Mouse (Mus musculus) heart, postnatal 25 days (tissue): ENCODE data around the gene Elf2. TPM values are rescaled to one million over a fixed set of nuclear protein-coding genes. Genes with fewer than 3 reads are reported as not detected.
"Not testable (repeated sequence)": the region's sequence is repeated elsewhere in the genome, so short reads cannot be mapped to it uniquely, and the experiment has no call there.

ENCODE experiments used
- DNase-seq: peaks from one replicate; pipeline ENCODE4 v3.0.0; 2022; ENCODE audit warnings: low spot score
- intact Hi-C: fragments of 180-260 bp; cut with DNase I; formaldehyde crosslinking; loops from one replicate; pipeline ENCODE4 v1.15.1; 2025
- total RNA-seq, 2 experiments: library from RNA; stranded (reverse); gene quantifications; 2 replicates each; pipeline ENCODE4 v1.2.3; 2021

The Elf2 gene
- total RNA-seq, 2 experiments from 2014 or later: 55.6 to 65.7 TPM

DNA sequence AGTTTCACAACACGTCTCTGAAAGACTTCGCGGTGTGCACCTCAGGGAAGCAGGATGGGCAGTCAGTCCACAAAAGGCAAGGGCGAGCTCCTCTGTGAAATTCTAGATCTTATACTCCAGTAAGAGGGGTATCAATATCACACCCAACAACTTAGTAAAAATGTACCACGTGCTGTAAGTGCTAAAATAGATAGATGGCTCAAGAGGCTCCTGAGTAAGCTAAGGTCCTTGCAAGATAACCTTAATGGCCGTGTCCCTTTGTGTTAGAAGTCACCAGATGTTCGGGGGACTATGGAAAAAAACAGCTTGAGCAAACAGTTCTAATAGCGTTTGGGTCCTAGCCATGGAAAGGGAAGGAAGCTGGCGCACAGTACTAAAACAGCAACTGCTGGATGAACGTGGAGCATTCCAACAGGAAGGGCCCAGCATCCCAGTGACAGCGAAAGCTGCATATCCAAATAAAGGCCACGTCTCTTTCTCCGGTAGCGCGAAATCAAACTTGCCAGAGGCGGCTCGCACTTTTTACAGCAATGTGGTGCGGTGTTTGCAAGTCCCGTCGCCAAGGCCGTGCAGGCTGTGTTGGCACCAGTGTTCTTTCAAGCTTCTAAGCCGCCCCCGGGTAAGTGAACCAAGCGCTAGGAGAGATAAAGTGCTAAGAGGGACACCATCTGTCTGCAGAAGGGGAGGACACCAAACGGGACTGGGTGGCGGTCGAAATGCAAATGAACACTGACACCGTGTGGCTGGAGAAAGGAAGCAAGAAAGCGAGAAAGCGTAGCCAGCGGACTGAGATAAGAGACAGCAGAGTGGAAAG lies 24.4 kb upstream of the Elf2 start:
- DNase-seq: peak; percentile 64
- intact Hi-C loops: loop anchor here (1.0 to 10.0 kb wide), 4 partner anchors 42 to 210 kb away; partner anchors contain the start of gene Ndufc1

DNA sequence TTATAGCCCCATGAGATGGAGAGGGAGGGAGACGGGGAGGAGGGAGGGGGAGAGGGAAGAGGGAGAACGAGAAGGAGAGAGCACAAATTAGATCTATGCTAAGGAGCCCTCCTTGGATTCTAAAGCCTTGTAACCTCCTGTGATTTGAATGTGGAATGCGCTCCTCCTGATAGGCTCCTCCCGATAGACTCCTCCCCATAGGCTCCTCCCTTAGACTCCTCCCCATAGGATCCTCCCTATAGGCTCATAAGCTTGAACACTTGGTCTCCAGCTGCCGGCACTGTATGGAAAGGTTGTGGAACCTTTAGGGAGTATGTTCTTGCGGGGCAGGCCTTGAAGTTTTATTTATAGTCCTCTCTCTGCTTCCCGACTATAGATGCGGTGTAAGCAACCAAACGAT lies 20.6 kb upstream of the Elf2 start:
- DNase-seq: no peak
- intact Hi-C loops: loop anchor here (10.0 kb wide), 1 partner anchor 206 kb away; no protein-coding TSS in a partner anchor

DNA sequence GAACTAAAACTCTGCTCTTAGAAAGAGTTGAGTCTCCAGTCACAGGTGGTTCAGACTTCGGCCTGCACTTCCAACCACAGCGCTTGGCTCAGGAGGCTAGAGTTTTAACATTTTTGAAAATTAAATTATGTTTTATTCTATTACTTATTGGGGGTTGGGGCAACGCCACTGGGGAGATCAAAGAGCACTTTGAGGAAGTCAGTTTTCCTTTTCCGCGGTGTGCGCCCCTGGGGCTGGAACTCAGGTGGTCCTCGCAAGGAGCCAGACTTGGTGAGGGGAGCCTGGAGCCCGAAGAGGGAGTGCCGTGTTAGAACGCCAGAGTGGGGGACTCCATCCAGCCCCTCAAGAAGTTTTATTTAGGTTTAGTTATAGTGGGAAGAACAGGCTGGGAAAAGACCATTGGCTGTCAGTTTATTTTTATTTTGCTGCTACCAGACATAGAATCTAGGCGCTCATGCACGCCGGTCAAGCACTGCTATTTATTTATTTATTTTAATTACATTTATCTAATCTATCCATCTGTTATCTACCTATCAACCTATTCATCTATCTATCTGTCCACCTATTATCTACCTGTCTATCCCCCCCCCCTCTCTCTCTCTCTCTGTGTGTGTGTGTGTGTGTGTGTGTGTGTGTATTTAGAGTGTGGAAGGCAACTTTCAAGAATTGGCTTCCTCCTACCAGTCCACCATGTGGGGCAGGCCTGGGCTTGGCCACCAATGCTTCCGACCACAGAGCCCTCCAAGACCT lies 19.3 kb upstream of the Elf2 start:
- intact Hi-C loops: loop anchor here (10.0 kb wide), 1 partner anchor 205 kb away; no protein-coding TSS in a partner anchor
- DNase-seq: no peak

DNA sequence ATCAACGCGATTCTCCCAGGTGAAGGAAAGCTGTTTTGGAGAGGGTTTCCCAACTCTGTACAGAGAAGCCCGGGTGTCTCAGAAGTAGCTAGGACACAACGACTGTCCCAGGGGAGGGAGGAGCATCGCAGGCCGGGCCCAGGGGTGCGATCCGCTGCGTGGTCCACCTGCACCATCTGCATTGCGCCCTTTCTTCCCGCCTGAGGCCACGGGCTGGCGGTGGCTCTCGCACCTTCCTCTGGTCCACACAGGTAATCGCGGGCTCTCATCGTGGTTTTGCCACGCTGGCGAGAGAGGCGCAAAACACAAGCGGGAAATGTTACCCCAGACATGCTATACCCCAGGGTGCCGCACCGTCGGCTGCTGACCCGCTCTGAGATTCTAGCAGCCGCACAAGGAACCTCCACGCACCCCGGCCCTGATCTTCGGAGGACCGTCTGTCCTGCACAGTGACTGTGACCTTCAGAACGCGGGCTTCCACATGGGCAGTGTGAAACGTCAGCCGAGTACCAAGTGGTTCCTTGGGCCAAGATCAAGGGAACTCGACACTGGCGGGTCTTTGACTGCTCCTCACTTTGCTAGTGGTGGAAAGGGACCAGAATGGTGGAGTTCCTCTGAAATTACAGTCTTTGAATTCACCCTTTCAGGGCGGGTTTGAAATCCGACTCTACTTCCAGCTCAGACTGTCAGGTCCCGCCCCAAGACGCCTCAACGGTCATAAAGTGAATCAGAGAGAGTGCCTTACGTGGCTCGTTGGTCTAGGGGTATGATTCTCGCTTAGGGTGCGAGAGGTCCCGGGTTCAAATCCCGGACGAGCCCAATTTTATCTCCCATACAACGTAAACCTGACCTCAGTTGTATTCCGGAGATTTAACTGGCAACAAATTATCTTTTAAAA lies 18.4 kb upstream of the Elf2 start:
- peak; percentile 34 for DNase-seq
- intact Hi-C loops: no loop called here

DNA sequence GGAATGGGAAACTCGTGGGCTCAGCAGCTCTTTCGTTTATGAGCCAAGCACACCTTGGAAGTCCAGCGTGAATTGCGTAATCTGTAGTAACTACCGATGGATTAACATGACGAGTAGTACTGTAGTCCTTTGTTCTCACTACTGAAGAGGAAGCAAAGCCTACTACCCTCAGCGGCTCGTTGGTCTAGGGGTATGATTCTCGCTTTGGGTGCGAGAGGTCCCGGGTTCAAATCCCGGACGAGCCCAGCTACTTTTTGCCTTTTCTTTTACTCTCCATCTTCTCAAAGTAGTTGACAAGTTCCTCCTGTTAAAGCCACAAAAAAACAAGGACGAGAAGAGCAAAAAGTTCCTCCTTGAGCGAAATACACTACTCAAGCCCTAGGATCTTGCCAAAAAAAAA lies 17.7 kb upstream of the Elf2 start:
- no peak for DNase-seq

DNA sequence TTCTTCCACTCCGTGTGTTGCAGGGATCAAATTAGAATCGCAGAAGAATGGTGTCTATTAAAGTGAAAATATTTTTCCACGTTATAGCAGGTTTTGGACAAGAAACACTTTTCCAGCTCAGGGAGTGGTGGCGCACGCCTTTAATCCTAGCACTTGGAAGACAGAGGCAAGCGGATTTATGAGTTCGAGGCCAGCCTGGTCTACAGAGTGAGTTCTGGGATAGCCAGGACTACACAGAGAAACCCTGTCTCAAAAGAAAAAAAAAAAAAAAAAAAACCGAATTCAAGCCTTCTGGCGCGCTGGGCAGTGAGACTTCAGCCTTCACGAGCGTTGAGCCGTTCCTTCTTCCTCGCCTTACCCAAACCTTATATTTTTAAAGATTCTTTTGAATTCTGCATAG lies 17.2 kb upstream of the Elf2 start:
- no peak for DNase-seq
- intact Hi-C loops: loop anchor here (2.0 kb wide), 1 partner anchor 15 kb away; no protein-coding TSS in a partner anchor

More for the DNA sequence above, 17.7 kb upstream of the Elf2 start:
- intact Hi-C loops: no loop called here

DNA sequence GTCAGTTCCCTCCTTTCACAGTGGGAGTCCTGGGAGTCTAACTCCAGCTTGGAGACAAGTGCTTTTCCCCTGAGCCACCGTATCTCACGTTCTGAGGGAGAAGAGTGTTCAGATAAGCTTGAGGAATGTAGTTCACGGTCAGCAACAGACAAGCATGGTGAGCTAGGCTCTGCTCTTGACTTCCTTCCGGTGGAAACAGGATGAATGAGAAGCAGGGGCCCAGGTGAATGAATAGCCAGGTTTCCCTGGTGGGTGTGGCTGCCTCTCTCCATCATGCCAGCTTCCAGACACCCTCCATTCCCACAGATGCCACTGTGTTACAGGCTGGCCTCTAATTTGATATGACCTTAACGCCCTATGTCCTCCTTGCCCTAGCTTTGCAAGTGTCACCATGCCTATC lies 16.6 kb upstream of the Elf2 start:
- DNase-seq: no peak
- intact Hi-C loops: loop anchor here (2.0 kb wide), 1 partner anchor 14 kb away; no protein-coding TSS in a partner anchor

DNA sequence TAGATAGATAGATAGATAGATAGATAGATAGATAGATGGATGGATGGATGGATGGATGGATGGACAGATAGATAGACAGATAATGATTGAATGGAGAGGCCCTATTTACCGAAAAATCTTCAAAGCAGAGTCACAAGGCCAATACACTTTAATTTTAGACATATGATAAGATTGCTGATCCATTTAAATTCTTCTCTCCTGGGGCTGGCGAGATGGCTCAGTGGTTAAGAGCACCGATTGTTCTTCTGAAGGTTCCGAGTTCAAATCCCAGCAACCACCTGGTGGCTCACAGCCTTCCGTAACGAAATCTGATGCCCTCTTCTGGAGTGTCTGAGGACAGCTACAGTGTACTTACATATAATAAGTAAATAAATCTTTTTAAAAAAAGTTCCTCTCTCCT lies 14.5 kb upstream of the Elf2 start:
- not testable (repeated sequence) for DNase-seq
- intact Hi-C loops: loop anchor here (5.0 kb wide), 1 partner anchor 123 kb away; no protein-coding TSS in a partner anchor

DNA sequence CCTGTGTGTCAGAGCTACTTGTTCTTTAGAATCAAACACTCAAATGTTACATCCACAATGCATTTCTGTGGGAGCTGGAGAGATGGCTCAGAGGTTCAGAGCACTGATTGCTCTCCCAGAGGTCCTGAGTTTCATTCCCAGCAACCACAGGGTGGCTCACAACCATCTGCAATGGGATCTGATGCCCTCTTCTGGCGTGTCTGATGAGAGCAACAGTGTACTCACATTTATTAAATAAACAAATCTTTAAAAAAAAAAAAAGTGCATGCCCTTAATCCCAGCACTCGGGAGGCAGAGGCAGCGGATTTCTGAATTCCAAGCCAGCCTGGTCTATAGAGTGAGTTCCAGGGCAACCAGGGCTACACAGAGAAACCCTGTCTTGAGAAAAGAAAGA lies 13.6 kb upstream of the Elf2 start:
- intact Hi-C loops: loop anchor here (5.0 kb wide), 1 partner anchor 122 kb away; no protein-coding TSS in a partner anchor
- no peak for DNase-seq

DNA sequence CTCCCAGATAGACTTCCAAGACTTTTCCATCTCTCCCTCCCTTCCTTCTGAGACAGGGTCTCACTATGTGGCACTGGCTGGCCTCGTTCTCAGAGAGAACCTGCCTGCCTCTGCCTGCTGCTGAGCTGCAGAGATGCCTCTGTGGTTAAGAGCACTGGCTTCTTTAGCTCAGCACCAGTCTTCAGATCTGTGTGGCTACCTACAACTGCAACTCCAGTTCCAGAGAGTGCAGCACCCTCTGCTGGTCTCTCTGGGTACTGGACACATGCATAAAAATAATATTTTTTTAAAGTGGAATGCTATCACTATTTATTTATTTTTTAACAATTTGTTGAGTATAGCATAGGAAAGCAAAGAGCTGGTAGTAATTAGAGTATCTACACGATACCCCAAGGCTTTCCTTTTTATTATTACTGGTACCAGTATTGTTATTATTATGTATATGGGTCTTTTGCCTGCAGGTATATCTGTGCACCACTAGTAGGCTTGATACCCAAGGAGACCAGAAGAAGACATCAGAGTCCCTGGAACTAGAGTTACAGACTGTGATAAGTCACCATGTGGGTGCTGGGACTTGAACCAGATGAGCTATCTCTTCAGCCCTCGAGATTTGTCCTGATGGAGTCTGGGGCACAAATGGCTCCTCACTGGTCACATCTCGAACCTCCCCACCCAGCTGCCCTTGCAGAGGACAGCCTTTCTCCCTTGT lies 13.0 kb upstream of the Elf2 start:
- DNase-seq: no peak
- intact Hi-C loops: loop anchor here (1.0 to 5.0 kb wide), 3 partner anchors 27 to 121 kb away; no protein-coding TSS in a partner anchor

DNA sequence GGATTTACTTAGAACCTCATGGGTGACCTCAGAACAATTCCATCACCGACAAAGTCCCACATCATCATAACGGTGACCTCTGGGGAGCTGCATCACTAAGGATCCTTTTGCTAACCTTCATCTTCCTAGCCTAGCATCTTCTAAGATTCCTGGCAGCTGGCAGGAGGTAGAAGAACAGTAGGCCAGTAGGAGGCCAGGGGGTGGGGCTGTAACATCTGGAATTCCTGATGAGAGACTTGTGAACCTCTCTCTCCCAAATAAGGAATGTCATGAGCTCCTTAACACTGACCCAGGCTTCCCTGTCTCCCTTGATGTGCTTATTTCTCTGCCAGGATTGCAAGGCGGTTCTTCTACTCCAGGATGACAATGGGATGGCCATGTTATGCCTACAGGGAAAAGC lies 10.3 kb upstream of the Elf2 start:
- intact Hi-C loops: loop anchor here (5.0 kb wide), 1 partner anchor 119 kb away; no protein-coding TSS in a partner anchor
- no peak for DNase-seq

DNA sequence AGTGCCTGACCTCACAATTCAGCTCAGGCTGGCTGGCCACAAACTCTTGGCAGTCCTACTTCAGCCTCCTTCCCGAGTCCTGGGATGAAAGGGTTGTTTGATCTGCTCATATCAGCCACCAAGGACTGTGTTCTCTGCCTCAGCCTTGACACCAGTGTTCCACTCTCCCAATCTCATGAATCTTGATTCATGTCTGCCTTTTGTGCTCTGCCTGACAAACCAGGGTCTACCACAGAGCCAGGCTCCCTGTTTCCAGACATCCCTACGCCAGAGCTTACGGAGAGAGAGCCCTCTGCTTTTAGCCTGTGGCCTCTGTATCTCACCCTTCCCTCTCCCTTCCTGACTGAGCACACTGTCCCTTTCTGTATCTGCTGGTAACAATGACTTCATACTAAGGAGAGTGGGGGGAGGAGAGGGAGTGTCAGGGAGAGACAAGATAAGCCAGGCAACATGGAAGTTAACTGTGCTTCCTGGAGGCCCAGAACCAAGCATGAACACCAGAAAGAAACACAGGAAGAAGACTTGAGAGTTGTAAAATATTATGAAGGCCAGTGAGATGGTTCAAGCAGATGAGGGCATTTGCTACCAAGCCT lies 8.3 kb upstream of the Elf2 start:
- intact Hi-C loops: no loop called here
- DNase-seq: no peak

DNA sequence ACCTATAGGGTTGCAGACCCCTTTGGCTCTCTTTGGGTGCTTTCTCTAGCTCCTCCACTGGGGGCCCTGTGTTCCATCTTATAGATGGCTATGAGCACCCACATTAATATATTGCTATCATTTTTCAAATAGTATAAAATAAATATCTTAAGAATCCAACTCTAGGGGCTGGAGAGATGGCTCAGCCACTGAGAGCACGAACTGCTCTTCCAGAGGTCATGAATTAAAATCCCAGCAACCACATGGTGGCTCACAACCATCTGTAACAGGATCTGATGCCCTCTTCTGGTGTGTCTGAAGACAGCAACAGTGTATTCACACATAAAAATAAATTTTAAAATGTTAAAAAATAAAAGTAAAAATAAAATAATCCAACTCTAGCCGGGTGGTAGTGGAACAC lies 4.6 kb upstream of the Elf2 start:
- intact Hi-C loops, DNase-seq: not testable (repeated sequence)

DNA sequence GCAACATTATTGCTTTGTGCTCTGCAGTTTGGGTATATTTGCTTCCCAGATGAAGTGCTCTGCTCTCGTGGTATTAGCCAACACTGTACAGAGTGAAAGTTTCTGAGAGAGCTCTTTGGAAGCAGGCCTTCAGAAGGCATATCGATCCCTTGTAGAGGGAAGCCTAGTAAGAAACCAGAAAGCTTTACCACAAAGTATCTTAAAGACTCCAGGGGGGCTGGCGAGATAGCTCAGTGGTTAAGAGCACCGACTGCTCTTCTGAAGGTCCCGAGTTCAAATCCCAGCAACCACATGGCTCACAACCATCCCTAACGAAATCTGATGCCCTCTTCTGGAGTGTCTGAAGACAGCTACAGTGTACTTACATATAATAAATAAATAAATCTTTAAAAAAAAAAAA lies 3.7 kb upstream of the Elf2 start:
- intact Hi-C loops, DNase-seq: not testable (repeated sequence)

DNA sequence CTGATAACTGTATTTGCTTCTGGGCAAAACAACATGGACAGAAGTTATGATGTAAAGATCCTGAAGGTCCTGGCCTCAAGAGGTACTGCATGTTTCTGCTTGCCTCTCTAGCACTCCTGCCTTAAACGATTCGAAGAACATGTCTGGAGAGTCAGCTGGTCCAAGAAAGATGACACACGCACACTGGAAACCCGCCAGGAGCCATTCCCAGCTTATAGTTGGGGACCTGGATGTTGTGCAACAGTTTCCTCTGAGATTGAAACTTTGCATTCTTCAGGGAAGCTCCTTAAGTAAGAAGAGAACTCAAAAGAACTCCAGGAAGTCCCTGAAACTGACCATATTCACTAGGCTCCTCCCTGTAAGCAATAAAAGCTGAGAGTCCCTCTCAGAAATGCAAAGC lies 2.8 kb upstream of the Elf2 start:
- intact Hi-C loops: loop anchor here (2.0 kb wide), 1 partner anchor 14 kb away; no protein-coding TSS in a partner anchor
- no peak for DNase-seq

DNA sequence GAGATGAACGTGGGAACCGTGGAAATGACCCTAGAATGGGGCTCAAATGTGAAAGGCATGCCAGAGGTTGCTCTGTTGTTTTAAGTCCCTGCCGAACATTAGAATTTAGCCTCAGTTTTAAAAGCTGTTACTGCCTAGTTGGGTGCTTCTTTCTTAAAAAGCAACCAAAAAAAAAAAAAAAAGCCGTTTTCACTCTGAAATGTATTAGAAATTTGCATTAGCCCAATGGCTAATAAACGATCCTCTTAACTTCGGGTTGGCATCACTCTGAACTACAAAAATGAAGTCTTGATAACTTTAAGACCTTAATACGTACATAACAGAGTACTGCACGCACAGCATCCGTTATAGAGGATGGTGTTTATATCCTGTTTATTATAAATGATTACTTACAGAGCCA lies 1.7 kb upstream of the Elf2 start:
- DNase-seq: no peak
- intact Hi-C loops: loop anchor here (2.0 kb wide), 1 partner anchor 15 kb away; no protein-coding TSS in a partner anchor

DNA sequence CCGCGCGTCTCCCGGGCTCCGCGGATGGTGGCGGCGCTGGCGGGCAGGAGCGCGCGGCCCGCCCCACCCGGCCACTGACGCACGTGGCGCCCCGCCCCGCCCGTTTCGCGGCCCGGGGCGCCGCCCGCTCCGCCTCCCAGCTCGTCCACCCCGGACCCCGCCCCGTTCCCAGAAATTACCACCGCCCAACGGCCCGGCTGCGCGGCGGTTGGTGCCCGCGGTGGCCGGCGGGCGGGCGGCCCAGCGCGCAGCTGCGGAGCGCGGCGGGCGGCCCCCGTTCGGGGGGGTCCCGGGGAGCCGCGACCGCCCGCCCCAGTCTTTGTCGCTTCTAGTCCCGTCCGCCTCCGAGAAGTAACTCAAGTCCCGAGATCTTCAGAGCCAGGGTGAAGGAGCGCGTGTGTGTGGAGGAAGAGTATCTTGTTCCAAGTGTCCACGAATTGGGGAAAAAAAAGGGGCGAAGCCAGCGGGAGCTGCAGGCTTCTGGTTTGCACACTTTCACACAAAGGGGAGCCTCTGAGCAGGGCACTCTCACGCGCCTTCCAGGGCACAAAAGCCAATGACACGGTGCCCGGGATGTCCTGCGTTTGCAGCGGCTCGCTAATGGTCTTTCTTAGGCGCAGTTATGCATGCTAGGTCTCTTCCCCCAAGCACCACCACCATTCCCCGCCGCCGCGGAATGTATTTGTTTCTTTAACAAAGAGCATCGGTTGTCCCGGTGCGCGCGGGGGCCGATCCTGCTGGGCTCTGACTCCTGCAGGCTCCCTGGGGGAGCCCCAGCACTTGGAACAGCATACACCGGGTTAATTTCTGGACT lies 1.0 kb upstream of the Elf2 start:
- peak; percentile 81 for DNase-seq
- intact Hi-C loops: loop anchor here (2.0 kb wide), 1 partner anchor 15 kb away; no protein-coding TSS in a partner anchor
